Mouse (Mus musculus) frontal cortex, adult (tissue): ENCODE data around the gene Haus4.

ENCODE experiments used
- ATAC-seq: cut with Nextera tagmentation; 2 replicates; pipeline ENCODE4 v1.9.2; 2017; ENCODE audit warnings: mild to moderate bottlenecking, moderate library complexity, mixed read lengths; ENCODE audit not compliant: low TSS enrichment

Gene Haus4

DNA sequence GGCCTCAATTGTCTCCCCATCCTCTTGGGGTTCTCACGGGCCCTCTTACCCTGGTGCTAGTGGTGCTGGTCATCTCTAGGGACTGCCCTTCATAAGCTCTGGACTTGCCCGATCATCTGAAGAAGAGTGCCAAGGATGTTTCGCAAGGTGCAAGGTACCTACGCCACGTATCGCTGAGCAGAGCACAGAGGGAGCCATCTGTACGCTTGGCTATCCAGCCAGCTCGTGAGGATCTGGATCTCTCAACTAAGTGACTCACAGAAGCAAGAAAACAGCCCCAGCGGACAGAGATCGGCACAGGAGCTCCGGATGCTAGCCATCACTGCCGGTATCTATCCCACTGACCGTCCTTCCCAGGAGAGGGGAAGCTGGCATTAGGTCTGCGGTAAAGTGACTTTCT is 57.7 kb downstream of the Haus4 start:
- no peak for ATAC-seq

DNA sequence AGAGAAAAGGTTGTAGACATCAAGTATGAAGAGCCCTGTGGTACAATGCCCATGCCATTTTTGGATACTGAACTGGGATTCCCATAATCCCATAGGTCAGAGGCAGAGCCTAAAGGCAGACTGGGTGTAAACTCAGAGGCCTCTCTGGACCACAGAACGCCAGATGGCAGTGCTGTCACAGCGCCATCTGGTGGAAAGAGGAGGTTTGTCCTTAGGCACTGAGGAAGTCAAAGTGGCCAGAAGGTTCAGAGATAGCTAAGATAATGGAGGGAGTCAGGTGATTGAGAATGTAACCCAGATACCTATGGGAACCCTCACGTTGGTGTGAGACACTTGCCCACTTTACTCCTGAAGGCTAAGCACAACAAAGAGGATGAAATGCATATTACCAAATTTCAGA is 60.2 kb downstream of the Haus4 start:
- ATAC-seq, result peak; percentile 76

GRCm38 (mm10) chr14:54493236-54493635 is 61.2 kb downstream of the Haus4 start:
- ATAC-seq, result no peak

GRCm38 (mm10) chr14:54492345-54493131 is 61.9 kb downstream of the Haus4 start:
- peak; percentile 100 for ATAC-seq
